Mouse (Mus musculus) heart, embryonic 16.5 days (tissue): Measurements from ENCODE around the gene Susd5. TPM values are rescaled to one million over a fixed set of nuclear protein-coding genes. Genes with fewer than 3 reads are reported as not detected.
"Not testable (repeated sequence)": the region's sequence is repeated elsewhere in the genome, so short reads cannot be mapped to it uniquely, and the experiment has no call there.

Source experiments
- ATAC-seq: fragments of 200-750 bp; cut with Nextera tagmentation; replicated peaks from 2 replicates; pipeline ENCODE4 v1.8.0; 2017; ENCODE audit warnings: moderate number of reproducible peaks; ENCODE audit not compliant: insufficient read depth, low FRiP score; ENCODE audit errors: extremely low read depth
- H3K27ac ChIP-seq: fragments of 300-500 bp; sonication (generic); 2 replicates; pipeline ENCODE4 v1.5.1; 2014; ENCODE audit warnings: mild to moderate bottlenecking, low read length, control low read depth, moderate library complexity
- H3K27me3 ChIP-seq: fragments of 300-500 bp; sonication (generic); 2 replicates; pipeline ENCODE4 v1.6.1; 2014; ENCODE audit warnings: low read length, mixed read lengths; ENCODE audit not compliant: control insufficient read depth, insufficient read depth
- H3K36me3 ChIP-seq: fragments of 300-500 bp; sonication (generic); 2 replicates; pipeline ENCODE4 v1.6.1; 2014; ENCODE audit not compliant: control insufficient read depth, insufficient read depth
- H3K4me1 ChIP-seq: fragments of 300-500 bp; sonication (generic); 2 replicates; pipeline ENCODE4 v1.6.1; 2014; ENCODE audit warnings: low read length, mixed read lengths; ENCODE audit not compliant: control insufficient read depth, insufficient read depth
- H3K4me2 ChIP-seq: fragments of 300-500 bp; sonication (generic); 2 replicates; pipeline ENCODE4 v1.6.1; 2014; ENCODE audit warnings: low read depth, mild to moderate bottlenecking, control low read depth, low read length
- H3K4me3 ChIP-seq: fragments of 300-500 bp; sonication (generic); 2 replicates; pipeline ENCODE4 v1.5.1; 2014; ENCODE audit warnings: mild to moderate bottlenecking, control low read depth, low read length
- H3K9ac ChIP-seq: fragments of 300-500 bp; sonication (generic); 2 replicates; pipeline ENCODE4 v1.6.1; 2014; ENCODE audit warnings: low read length, control low read depth
- H3K9me3 ChIP-seq: fragments of 300-500 bp; sonication (generic); replicated peaks from 2 replicates; pipeline ENCODE4 v1.6.1; 2016; ENCODE audit warnings: low read length; ENCODE audit not compliant: control insufficient read depth
- WGBS: fragments of 180-500 bp; shearing (Covaris S2); extraction: QIAGEN DNeasy Blood & Tissue Kit; methylation state at CpG from one replicate; pipeline ENCODE4 v1.1.7; 2014; 5-methylcytosine and 5-hydroxymethylcytosine counted together
- polyA plus RNA-seq: library from polyadenylated mRNA; unstranded; fragments of >200 nt; fragmentation: Nextera tagmentation; extraction: Ambion mirVana; gene quantifications from 2 replicates; pipeline ENCODE4 v1.2.1, GENCODE M21; 2015

The Susd5 gene
- polyA plus RNA-seq, 1 experiment from 2014 or later, result 0.95 TPM

- H3K4me3 ChIP-seq, H3K36me3 ChIP-seq, H3K4me2 ChIP-seq, H3K4me1 ChIP-seq, H3K27me3 ChIP-seq, ATAC-seq, H3K9ac ChIP-seq, H3K9me3 ChIP-seq, H3K27ac ChIP-seq: not testable (repeated sequence)
- 15% methylated on average over 9 of the region's 9 CpGs for WGBS
Measured at GRCm38 (mm10) chr9:114092188-114092587, 35.2 kb downstream of the Susd5 start.

- Histone ChIP-seq H3K9ac (no peak overlapping the region), H3K9me3 (no peaks in the 10 kb centered on the region), H3K4me3 (no peak overlapping the region), H3K27me3 (no peaks in the 10 kb centered on the region), H3K4me2 (no peak overlapping the region), H3K27ac (no peak overlapping the region), H3K36me3 (no peaks in the 10 kb centered on the region), H3K4me1 (no peaks in the 10 kb centered on the region)
- no peak for ATAC-seq
- 84% methylated on average over 2 of the region's 2 CpGs for WGBS
Measured at GRCm38 (mm10) chr9:114094854-114095253, 37.9 kb downstream of the Susd5 start.

- Histone ChIP-seq H3K4me1 (no peaks in the 10 kb centered on the region), H3K9me3 (no peaks in the 10 kb centered on the region), H3K27ac (no peak overlapping the region), H3K9ac (no peak overlapping the region), H3K4me2 (no peak overlapping the region), H3K27me3 (no peaks in the 10 kb centered on the region), H3K36me3 (no peaks in the 10 kb centered on the region), H3K4me3 (no peak overlapping the region)
- WGBS, result 41% methylated on average over 9 of the region's 9 CpGs
- no peak; the same call in 1 of the 2 replicates for ATAC-seq
Measured at GRCm38 (mm10) chr9:114098716-114099302, 41.9 kb downstream of the Susd5 start.

- H3K27me3 ChIP-seq, result no peaks in the 10 kb centered on the region
- no peak overlapping the region for H3K9ac ChIP-seq
- H3K36me3 ChIP-seq, result no peaks in the 10 kb centered on the region
- H3K9me3 ChIP-seq, result no peaks in the 10 kb centered on the region
- H3K27ac ChIP-seq, result no peak overlapping the region
- no peak for ATAC-seq
- 62% methylated on average over 2 of the region's 2 CpGs for WGBS
- H3K4me2 ChIP-seq, result no peak overlapping the region
- no peaks in the 10 kb centered on the region for H3K4me1 ChIP-seq
- H3K4me3 ChIP-seq, result no peak overlapping the region
Measured at GRCm38 (mm10) chr9:114110268-114110667, 53.3 kb downstream of the Susd5 start.

GRCm38 (mm10) chr9:114111161-114111560 lies 54.2 kb downstream of the Susd5 start:
- Histone ChIP-seq H3K9me3 (no peaks in the 10 kb centered on the region), H3K4me2 (no peak overlapping the region), H3K4me1 (no peaks in the 10 kb centered on the region), H3K27me3 (no peaks in the 10 kb centered on the region), H3K9ac (no peak overlapping the region), H3K27ac (no peak overlapping the region), H3K36me3 (no peaks in the 10 kb centered on the region), H3K4me3 (no peak overlapping the region)
- ATAC-seq, result no peak
- WGBS, result 82% methylated on average over 8 of the region's 8 CpGs

GRCm38 (mm10) chr9:114112226-114112625 lies 55.3 kb downstream of the Susd5 start:
- no peaks in the 10 kb centered on the region for H3K4me1 ChIP-seq
- 46% methylated on average over 6 of the region's 6 CpGs for WGBS
- no peak overlapping the region for H3K27ac ChIP-seq
- no peak for ATAC-seq
- H3K4me3 ChIP-seq, result no peak overlapping the region
- H3K4me2 ChIP-seq, result no peak overlapping the region
- no peak overlapping the region for H3K9ac ChIP-seq
- H3K9me3 ChIP-seq, result no peaks in the 10 kb centered on the region
- H3K27me3 ChIP-seq, result no peaks in the 10 kb centered on the region
- H3K36me3 ChIP-seq, result no peaks in the 10 kb centered on the region

DNA sequence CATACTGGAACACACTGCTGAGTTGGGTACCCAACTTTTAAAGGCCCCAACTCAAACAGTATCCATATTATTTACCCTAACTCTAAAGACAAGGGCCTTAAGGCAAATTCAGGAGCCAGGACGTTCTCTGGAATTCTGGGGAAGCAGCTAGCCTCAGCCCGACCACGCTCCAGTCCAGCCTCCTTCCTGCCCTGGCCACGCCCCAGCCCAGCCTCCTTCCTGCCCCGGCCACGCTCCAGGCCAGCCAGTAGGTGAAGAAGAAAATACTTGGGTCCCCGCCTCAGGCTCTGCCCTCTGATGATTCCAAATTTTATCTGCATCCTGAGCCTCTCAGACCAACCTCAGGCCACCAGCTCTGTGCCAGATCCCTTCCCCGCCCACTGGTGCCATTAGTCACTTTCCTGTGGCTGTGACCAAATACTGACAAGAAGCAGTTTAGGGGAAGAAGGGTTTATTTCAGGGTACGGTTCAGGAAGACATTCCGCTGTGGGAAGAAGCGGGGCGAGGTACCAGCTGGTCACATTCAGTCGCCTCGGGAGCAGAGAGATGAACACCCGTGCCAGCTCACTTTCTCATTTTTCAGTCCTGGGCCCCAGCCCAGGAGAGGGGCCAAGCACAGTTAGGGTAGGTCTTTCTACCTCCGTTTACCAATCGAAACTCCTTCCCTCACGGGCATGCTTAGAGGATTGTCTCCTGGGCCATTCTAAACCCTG lies 57.1 kb downstream of the Susd5 start:
- Histone ChIP-seq H3K9me3 (no peaks in the 10 kb centered on the region), H3K9ac (no peak overlapping the region), H3K4me2 (no peak overlapping the region), H3K27me3 (no peaks in the 10 kb centered on the region), H3K27ac (no peak overlapping the region), H3K36me3 (no peaks in the 10 kb centered on the region), H3K4me3 (no peak overlapping the region), H3K4me1 (no peaks in the 10 kb centered on the region)
- no peak for ATAC-seq
- 71% methylated on average over 18 of the region's 18 CpGs for WGBS

DNA sequence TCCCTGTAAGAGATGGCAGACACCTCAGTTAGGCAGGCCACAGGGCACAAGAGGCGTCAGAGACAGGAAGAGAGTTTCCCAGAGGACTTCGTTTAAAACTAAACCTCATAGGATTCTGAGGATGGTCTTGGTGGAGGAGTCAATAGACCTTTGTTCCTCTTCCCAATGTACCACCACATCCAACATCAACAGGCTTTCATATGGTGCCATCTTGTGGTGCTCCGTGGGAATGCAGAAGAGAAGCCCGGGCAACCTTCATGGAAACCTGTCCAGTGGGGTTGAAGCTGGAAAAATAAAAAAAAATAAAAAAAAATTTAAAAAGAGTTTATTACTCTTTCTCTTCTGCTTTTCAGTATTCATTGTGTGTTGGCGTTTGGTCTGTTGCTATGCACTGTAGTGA lies 59.7 kb downstream of the Susd5 start:
- not testable (repeated sequence) for H3K27ac ChIP-seq, H3K4me3 ChIP-seq, H3K9ac ChIP-seq, H3K4me2 ChIP-seq, H3K9me3 ChIP-seq, H3K36me3 ChIP-seq, ATAC-seq, H3K27me3 ChIP-seq, H3K4me1 ChIP-seq
- 13% methylated on average over 5 of the region's 5 CpGs for WGBS

DNA sequence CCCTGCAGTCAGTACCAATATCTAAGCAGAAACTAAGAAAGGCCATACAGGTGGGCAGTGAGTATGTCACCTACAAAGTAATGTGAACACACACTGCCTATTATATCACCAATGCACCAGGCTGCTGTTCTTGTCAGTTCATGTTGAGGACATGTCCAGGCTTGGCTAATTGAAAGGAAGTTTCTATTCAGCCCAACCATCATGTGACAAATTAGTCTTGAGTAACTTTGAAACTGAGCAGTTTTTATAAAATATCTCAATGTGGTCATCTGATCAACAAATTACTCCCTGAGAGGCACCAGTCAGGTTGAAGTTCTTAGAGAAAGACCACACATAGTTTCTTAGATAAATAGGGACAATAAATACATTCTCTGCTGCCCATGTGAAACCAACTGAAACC lies 65.9 kb downstream of the Susd5 start:
- not testable (repeated sequence) for ATAC-seq, H3K36me3 ChIP-seq, H3K4me1 ChIP-seq, H3K9ac ChIP-seq, H3K27ac ChIP-seq, H3K9me3 ChIP-seq, H3K4me3 ChIP-seq, H3K27me3 ChIP-seq, H3K4me2 ChIP-seq
